Comparison of ENCODE assay signal across 21 mouse cellular contexts in genomic region chr1:98977686-98978085, GRCm38 (mm10).
"Had no signal": no experiment of that assay in that cellular context is flagged by ENCODE, and none has a peak within 500 bp of the region (broad histone marks: within the 10 kb centered on the region; RNA-seq: fewer than 3 reads in every experiment).

No protein-coding gene starts in this region.

- H3K9ac ChIP-seq: forebrain, postnatal 0 days; heart, embryonic 13.5 days; heart, embryonic 15.5 days; hindbrain, embryonic 13.5 days; hindbrain, embryonic 15.5 days; limb, embryonic 13.5 days; limb, embryonic 15.5 days; liver, embryonic 12.5 days; liver, embryonic 14.5 days had no signal

- ATAC-seq: forebrain, postnatal 0 days; hindbrain, postnatal 0 days; intestine, embryonic 16.5 days; liver, embryonic 12.5 days had no signal

- H3K27ac ChIP-seq: heart, adult 2 months; heart, embryonic 13.5 days; heart, embryonic 15.5 days; hindbrain, embryonic 13.5 days; hindbrain, embryonic 15.5 days; hindbrain, postnatal 0 days; limb, embryonic 13.5 days; limb, embryonic 15.5 days; liver, embryonic 12.5 days; liver, embryonic 14.5 days had no signal

- H3K4me3 ChIP-seq: heart, adult 2 months; heart, embryonic 13.5 days; heart, embryonic 15.5 days; hindbrain, embryonic 13.5 days; hindbrain, embryonic 15.5 days; limb, embryonic 13.5 days; limb, embryonic 15.5 days; liver, embryonic 12.5 days had no signal

- H3K9me3 ChIP-seq: heart, embryonic 13.5 days; heart, embryonic 15.5 days; hindbrain, embryonic 13.5 days; hindbrain, embryonic 15.5 days; limb, embryonic 13.5 days; limb, embryonic 15.5 days; liver, embryonic 12.5 days had no signal

- H3K4me1 ChIP-seq: heart, embryonic 13.5 days; heart, embryonic 15.5 days; hindbrain, embryonic 13.5 days; hindbrain, embryonic 15.5 days; limb, embryonic 13.5 days; limb, embryonic 15.5 days; liver, embryonic 12.5 days had no signal

- H3K4me2 ChIP-seq: heart, embryonic 11.5 days; heart, embryonic 13.5 days; heart, embryonic 15.5 days; hindbrain, embryonic 13.5 days; hindbrain, embryonic 15.5 days; limb, embryonic 13.5 days; limb, embryonic 15.5 days; liver, embryonic 12.5 days had no signal

- DNase-seq: forebrain, postnatal 0 days; gastrocnemius, postnatal 14 days; gastrocnemius, postnatal 36 days; heart, adult 11 months; heart, adult 2 months; heart, postnatal 14 days; heart, postnatal 36 days; layer of hippocampus, adult 9-11 months; layer of hippocampus, postnatal 36 days; left cerebral cortex, postnatal 4 days had no signal

- H3K27me3 ChIP-seq: heart, embryonic 13.5 days; heart, embryonic 15.5 days; hindbrain, embryonic 13.5 days; hindbrain, embryonic 15.5 days; limb, embryonic 13.5 days; limb, embryonic 15.5 days; liver, embryonic 12.5 days had no signal

- H3K36me3 ChIP-seq: heart, embryonic 13.5 days; heart, embryonic 15.5 days; hindbrain, embryonic 13.5 days; hindbrain, embryonic 15.5 days; limb, embryonic 13.5 days; limb, embryonic 15.5 days; liver, embryonic 12.5 days had no signal
